Mouse (Mus musculus) forebrain, embryonic 11.5 days (tissue): ENCODE results near the gene Ddx59. TPM values are rescaled to one million over a fixed set of nuclear protein-coding genes. Genes with fewer than 3 reads are reported as not detected.

Experiments used
- ATAC-seq: fragments of 200-750 bp; cut with Nextera tagmentation; replicated peaks from 2 replicates; pipeline ENCODE4 v1.8.0; 2017; ENCODE audit warnings: moderate TSS enrichment; ENCODE audit not compliant: low FRiP score
- DNase-seq: peaks from one replicate; pipeline ENCODE4 v3.0.0-alpha.2; 2017; ENCODE audit warnings: low spot score
- H3K27ac ChIP-seq: fragments of 300-500 bp; sonication (generic); 2 replicates; pipeline ENCODE4 v1.5.1; 2014; ENCODE audit warnings: low read depth, low read length
- H3K27me3 ChIP-seq: fragments of 300-500 bp; sonication (generic); 2 replicates; pipeline ENCODE4 v1.6.1; 2014; ENCODE audit warnings: mild to moderate bottlenecking, low read length, mixed read lengths; ENCODE audit not compliant: control insufficient read depth, insufficient read depth
- H3K36me3 ChIP-seq: fragments of 300-500 bp; sonication (generic); 2 replicates; pipeline ENCODE4 v1.6.1; 2014; ENCODE audit warnings: mild to moderate bottlenecking, low read length, moderate library complexity, mixed read lengths; ENCODE audit not compliant: control insufficient read depth, insufficient read depth
- H3K4me1 ChIP-seq: fragments of 300-500 bp; sonication (generic); replicated peaks from 2 replicates; pipeline ENCODE4 v1.6.1; 2014; ENCODE audit warnings: low read length, mixed read lengths; ENCODE audit not compliant: control insufficient read depth, insufficient read depth
- H3K4me2 ChIP-seq: fragments of 300-500 bp; sonication (generic); 2 replicates; pipeline ENCODE4 v1.6.1; 2014; ENCODE audit warnings: low read depth, mild to moderate bottlenecking, low read length, moderate library complexity, mixed read lengths; ENCODE audit not compliant: severe bottlenecking
- H3K4me3 ChIP-seq: fragments of 300-500 bp; sonication (generic); 2 replicates; pipeline ENCODE4 v1.5.1; 2014; ENCODE audit warnings: low read depth, low read length
- H3K9ac ChIP-seq: fragments of 300-500 bp; sonication (generic); 2 replicates; pipeline ENCODE4 v1.6.1; 2014; ENCODE audit warnings: low read length
- H3K9me3 ChIP-seq: fragments of 300-500 bp; sonication (generic); 2 replicates; pipeline ENCODE4 v1.6.1; 2016; ENCODE audit warnings: low read length, mixed read lengths; ENCODE audit not compliant: control insufficient read depth
- WGBS: fragments of 180-500 bp; shearing (Covaris S2); extraction: QIAGEN DNeasy Blood & Tissue Kit; methylation state at CpG from one replicate; pipeline ENCODE4 v1.1.7; 2014; 5-methylcytosine and 5-hydroxymethylcytosine counted together
- polyA plus RNA-seq: library from polyadenylated mRNA; unstranded; fragments of >200 nt; fragmentation: Nextera tagmentation; extraction: Ambion mirVana; gene quantifications from 2 replicates; pipeline ENCODE4 v1.2.1, GENCODE M21; 2014

The Ddx59 gene
- polyA plus RNA-seq, 1 experiment from 2014 or later, result 21.7 TPM

GRCm38 (mm10) chr1:136455756-136456585 is 40.9 kb downstream of the Ddx59 start:
- 0 out of 2 replicates have a peak, but pooled peaks cover 1% of the 10 kb centered on the region for H3K4me1 ChIP-seq
- H3K27ac ChIP-seq, result no peak overlapping the region
- no peaks in the 10 kb centered on the region for H3K9me3 ChIP-seq
- H3K36me3 ChIP-seq, result no peaks in the 10 kb centered on the region
- WGBS, result 81% methylated on average over 17 of the region's 17 CpGs
- no peak for ATAC-seq
- no peak for DNase-seq
- H3K27me3 ChIP-seq, result peaks cover 6% of the 10 kb centered on the region; the same call in 1 of the 2 replicates
- H3K4me3 ChIP-seq, result no peak overlapping the region
- no peak overlapping the region for H3K4me2 ChIP-seq
- no peak overlapping the region for H3K9ac ChIP-seq

- 84% methylated on average over 6 of the region's 6 CpGs for WGBS
- Histone ChIP-seq H3K27me3 (peaks cover 6% of the 10 kb centered on the region; the same call in 1 of the 2 replicates), H3K36me3 (no peaks in the 10 kb centered on the region), H3K27ac (no peak overlapping the region), H3K4me1 (0 out of 2 replicates have a peak, but pooled peaks cover 1% of the 10 kb centered on the region), H3K9ac (no peak overlapping the region), H3K9me3 (no peaks in the 10 kb centered on the region), H3K4me3 (no peak overlapping the region), H3K4me2 (no peak overlapping the region)
- DNase-seq (no peak), ATAC-seq (no peak)
Observed at GRCm38 (mm10) chr1:136456741-136457140, 41.7 kb downstream of the Ddx59 start.

GRCm38 (mm10) chr1:136457403-136457802 is 42.3 kb downstream of the Ddx59 start:
- H3K27ac ChIP-seq, result no peak overlapping the region
- no peaks in the 10 kb centered on the region for H3K36me3 ChIP-seq
- no peak overlapping the region for H3K4me2 ChIP-seq
- ATAC-seq (no peak), DNase-seq (no peak)
- H3K4me1 ChIP-seq, result 0 out of 2 replicates have a peak, but pooled peaks cover 1% of the 10 kb centered on the region
- 66% methylated on average over 4 of the region's 4 CpGs for WGBS
- no peak overlapping the region for H3K4me3 ChIP-seq
- no peak overlapping the region for H3K9ac ChIP-seq
- peaks cover 6% of the 10 kb centered on the region; the same call in 1 of the 2 replicates for H3K27me3 ChIP-seq
- H3K9me3 ChIP-seq, result no peaks in the 10 kb centered on the region

- no peak overlapping the region for H3K27ac ChIP-seq
- ATAC-seq (0 out of 2 replicates have a peak, but pooled peaks have one; percentile 4), DNase-seq (no peak)
- H3K4me2 ChIP-seq, result no peak overlapping the region
- H3K36me3 ChIP-seq, result no peaks in the 10 kb centered on the region
- H3K9ac ChIP-seq, result no peak overlapping the region
- H3K27me3 ChIP-seq, result peaks cover 6% of the 10 kb centered on the region; the same call in 1 of the 2 replicates
- H3K4me1 ChIP-seq, result 0 out of 2 replicates have a peak, but pooled peaks cover 1% of the 10 kb centered on the region
- H3K4me3 ChIP-seq, result no peak overlapping the region
- no peaks in the 10 kb centered on the region for H3K9me3 ChIP-seq
- 27% methylated on average over 9 of the region's 9 CpGs for WGBS
Observed at GRCm38 (mm10) chr1:136458691-136459245, 43.7 kb downstream of the Ddx59 start.

- Histone ChIP-seq H3K36me3 (no peaks in the 10 kb centered on the region), H3K4me3 (no peak overlapping the region), H3K9ac (no peak overlapping the region), H3K27ac (no peak overlapping the region), H3K9me3 (no peaks in the 10 kb centered on the region), H3K4me1 (0 out of 2 replicates have a peak, but pooled peaks cover 3% of the 10 kb centered on the region), H3K4me2 (no peak overlapping the region), H3K27me3 (no peaks in the 10 kb centered on the region; the same call in 1 of the 2 replicates)
- 62% methylated on average over 10 of the region's 10 CpGs for WGBS
- no peak for ATAC-seq
- no peak for DNase-seq
Observed at GRCm38 (mm10) chr1:136462443-136462842, 47.4 kb downstream of the Ddx59 start.

- Histone ChIP-seq H3K36me3 (no peaks in the 10 kb centered on the region; the same call in 1 of the 2 replicates), H3K4me2 (no peak overlapping the region), H3K27ac (no peak overlapping the region), H3K4me1 (0 out of 2 replicates have a peak, but pooled peaks cover 3% of the 10 kb centered on the region), H3K9ac (no peak overlapping the region), H3K9me3 (no peaks in the 10 kb centered on the region), H3K4me3 (no peak overlapping the region), H3K27me3 (no peaks in the 10 kb centered on the region)
- DNase-seq (no peak), ATAC-seq (no peak)
Observed at GRCm38 (mm10) chr1:136465168-136465567, 50.1 kb downstream of the Ddx59 start.

GRCm38 (mm10) chr1:136466143-136466811 is 51.2 kb downstream of the Ddx59 start, which contains the start of gene Kif14:
Gene Kif14 (plus strand): TSS chr1:136466343.
- DNase-seq (peak; percentile 97), ATAC-seq (peak; percentile 99)
- Histone ChIP-seq H3K27me3 (no peaks in the 10 kb centered on the region), H3K9me3 (no peaks in the 10 kb centered on the region), H3K9ac (peak within 1 kb of the TSS; percentile 75), H3K4me3 (peak within 1 kb of the TSS; percentile 67), H3K4me1 (peaks cover 3% of the 10 kb centered on the region; the same call in 1 of the 2 replicates), H3K36me3 (no peaks in the 10 kb centered on the region; the same call in 1 of the 2 replicates), H3K27ac (0 out of 2 replicates have a peak within 1 kb of the TSS, but pooled peaks have one; percentile 25), H3K4me2 (peak within 1 kb of the TSS; percentile 82)
- 0% methylated on average over 52 of the region's 52 CpGs for WGBS

- Histone ChIP-seq H3K9me3 (no peaks in the 10 kb centered on the region), H3K36me3 (peaks cover 2% of the 10 kb centered on the region; the same call in 1 of the 2 replicates), H3K4me1 (peaks cover 3% of the 10 kb centered on the region; the same call in 1 of the 2 replicates), H3K4me2 (no peak overlapping the region), H3K9ac (no peak overlapping the region), H3K27ac (no peak overlapping the region), H3K4me3 (no peak overlapping the region), H3K27me3 (no peaks in the 10 kb centered on the region)
- 94% methylated on average over 4 of the region's 4 CpGs for WGBS
- no peak for DNase-seq
- ATAC-seq, result no peak
Observed at GRCm38 (mm10) chr1:136469408-136469807, 54.3 kb downstream of the Ddx59 start.
